Mouse (Mus musculus): ENCODE results near the gene Abca2.

Abca2 gene

GRCm38 (mm10) chr2:25484901-25485647 is 56.6 kb downstream of the Abca2 start:
- in situ Hi-C loops (cut with MboI; ENCODE audit: unreplicated experiment in 2 of 2): loop anchor here (5.0 kb wide), 2 partner anchors 63 to 203 kb away; partner anchors contain the start of gene Fut7 (in 2 of the 2)

GRCm38 (mm10) chr2:25487965-25488670 is 59.6 kb downstream of the Abca2 start:
- in situ Hi-C loops (cut with MboI; ENCODE audit: unreplicated experiment in 2 of 2): no loop called here

- in situ Hi-C loops (cut with MboI; ENCODE audit: unreplicated experiment in 2 of 2): no loop called here
These were observed 60.2 kb downstream of the Abca2 start for GRCm38 (mm10) chr2:25488671-25489068.

GRCm38 (mm10) chr2:25492988-25493387 is 64.5 kb downstream of the Abca2 start:
- in situ Hi-C loops (cut with MboI; ENCODE audit: unreplicated experiment in 2 of 2): loop anchor here in 1 of 2 experiments (10.0 kb wide), 1 partner anchor 1412 kb away; the partner anchor contains the start of gene Surf6

- in situ Hi-C loops (cut with MboI; ENCODE audit: unreplicated experiment in 2 of 2): loop anchor here in 1 of 2 experiments (10.0 kb wide), 1 partner anchor 1411 kb away; the partner anchor contains the start of gene Surf6
These were observed 65.0 kb downstream of the Abca2 start, which contains the start of gene Lcn12 for GRCm38 (mm10) chr2:25493476-25493961. TSS of gene Lcn12 (minus strand) at chr2:25493911.

GRCm38 (mm10) chr2:25496462-25496861 is 68.0 kb downstream of the Abca2 start:
- in situ Hi-C loops (cut with MboI; ENCODE audit: unreplicated experiment in 2 of 2): loop anchor here in 1 of 2 experiments (10.0 kb wide), 1 partner anchor 1408 kb away; the partner anchor contains the start of gene Surf6

Measured in v-Abl transformed pro-B cells (cell line).